Comparison of ENCODE assay signal across 6 mouse cellular contexts in the genomic region with DNA sequence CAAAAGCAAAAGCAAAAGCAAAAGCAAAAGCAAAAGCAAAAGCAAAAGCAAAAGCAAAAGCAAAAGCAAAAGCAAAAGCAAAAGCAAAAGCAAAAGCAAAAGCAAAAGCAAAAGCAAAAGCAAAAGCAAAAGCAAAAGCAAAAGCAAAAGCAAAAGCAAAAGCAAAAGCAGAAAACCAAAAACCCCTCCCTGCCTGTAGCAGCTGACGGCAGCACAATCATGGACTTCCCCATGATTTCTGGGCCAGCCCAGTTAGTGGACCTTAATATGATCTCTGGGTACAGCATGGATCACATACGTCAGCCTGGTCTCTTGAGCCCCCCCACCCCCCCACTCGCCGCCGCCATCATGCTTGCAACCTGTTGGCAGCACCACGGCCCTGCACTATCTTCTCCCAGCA.
DNase-seq lines count a peak whose midpoint lies in the region; TF ChIP-seq lines count a peak whose summit lies in the region.
"Not testable (repeated sequence)": the region's sequence is repeated elsewhere in the genome, so short reads cannot be mapped to it uniquely, and the experiment has no call there.

No protein-coding gene starts in this region.

- H3K36me3 ChIP-seq in CH12.LX (replicated peaks in 1 of 2; ENCODE audit: control insufficient read depth in 1 of 2, insufficient read depth in 1 of 2, low read length in 1 of 2); megakaryocyte, embryonic 14.5 days (replicated peaks; ENCODE audit: low read length); splenic B cell, adult 2 months (ENCODE audit: control insufficient read depth, insufficient read depth, low read length, poor library complexity, severe bottlenecking): not testable (repeated sequence)

- not testable (repeated sequence) for H3K9me3 ChIP-seq in CH12.LX (replicated peaks; ENCODE audit: low read length); megakaryocyte, embryonic 14.5 days

- not testable (repeated sequence) for H3K9ac ChIP-seq in CH12.LX (ENCODE audit: insufficient read depth, low read depth)

- peak; percentile 54 for DNase-seq in CD4-positive, CD25-positive, alpha-beta regulatory T cell, adult 2 months (ENCODE audit: low read depth, low spot score)
- not testable (repeated sequence) for DNase-seq in CH12.LX (ENCODE audit: extremely low read depth)
- DNase-seq in T-cell, adult 2 months (ENCODE audit: low spot score): peak; percentile 1
- peak; percentile 48 for DNase-seq in induced T-regulatory cell, adult 2 months (ENCODE audit: low read depth)
- peak; percentile 22 for DNase-seq in splenic B cell, adult 2 months (ENCODE audit: low read depth, low spot score)

- H3K4me2 ChIP-seq in CH12.LX (ENCODE audit: insufficient read depth, low read depth, poor library complexity, severe bottlenecking): not testable (repeated sequence)

- H3K27me3 ChIP-seq in CH12.LX (replicated peaks); megakaryocyte, embryonic 14.5 days (replicated peaks); splenic B cell, adult 2 months (ENCODE audit: control insufficient read depth, insufficient read depth, low read length, poor library complexity, severe bottlenecking): not testable (repeated sequence)

- in situ Hi-C loops in CH12.LX (cut with MboI; ENCODE audit: low pct_ligation_motif_present, low pct_unique_long_range_greater_than_20kb, low sequenced_read_pairs): not testable (repeated sequence)

- not testable (repeated sequence) for H3K27ac ChIP-seq in CH12.LX (ENCODE audit: insufficient read depth, low read depth)

- dilution Hi-C loops in CH12.LX (cut with MboI; ENCODE audit: extremely low pct_ligation_motif_present, extremely low pct_unique_long_range_greater_than_20kb, low sequenced_read_pairs): not testable (repeated sequence)

- TF ChIP-seq EP300 in CH12.LX (IDR thresholded peaks at IDR 0.05; ENCODE audit: low read length): not testable (repeated sequence)

- not testable (repeated sequence) for H3K79me2 ChIP-seq in CH12.LX (replicated peaks; ENCODE audit: control insufficient read depth, extremely low read depth, insufficient read depth, poor library complexity, severe bottlenecking)

- TF ChIP-seq RAD21 in CH12.LX (IDR thresholded peaks at IDR 0.05; ENCODE audit: low read depth, low read length): not testable (repeated sequence)

- not testable (repeated sequence) for TF ChIP-seq CTCF in CH12.LX (conservative IDR thresholded peaks at IDR 0.05 in 1 of 2, IDR thresholded peaks at IDR 0.05 in 1 of 2; ENCODE audit: low read depth in 2 of 2, low read length in 2 of 2)

- not testable (repeated sequence) for H3K4me1 ChIP-seq in CH12.LX (ENCODE audit: control insufficient read depth in 1 of 2, insufficient read depth in 2 of 2)
- H3K4me1 ChIP-seq in megakaryocyte, embryonic 14.5 days: peaks cover 46% of the 10 kb centered on the region

- not testable (repeated sequence) for TF ChIP-seq POLR2A in CH12.LX (IDR thresholded peaks at IDR 0.05; ENCODE audit: low read depth, low read length)

- H3K4me3 ChIP-seq in CH12.LX (replicated peaks in 1 of 3; ENCODE audit: low read depth in 2 of 3, low read length in 2 of 3, poor library complexity in 1 of 3): not testable (repeated sequence)
- H3K4me3 ChIP-seq in megakaryocyte, embryonic 14.5 days (replicated peaks): peak overlapping the region; percentile 69

TF ChIP-seq in CH12.LX, 34 proteins besides CTCF, POLR2A, EP300 and RAD21:
- peak; percentile 92 for TF ChIP-seq ETS1 (conservative IDR thresholded peaks at IDR 0.05; ENCODE audit: low read depth, low read length)
